Mouse (Mus musculus) adrenal gland (tissue): ENCODE data around the gene Plac9b.
"Not testable (repeated sequence)": the region's sequence is repeated elsewhere in the genome, so short reads cannot be mapped to it uniquely, and the experiment has no call there.

Source experiments
- intact Hi-C: fragments of 180-260 bp; cut with DNase I; formaldehyde crosslinking; loops from one replicate; pipeline ENCODE4 v1.15.1; 2025
- long read RNA-seq, 2 experiments: library from polyadenylated mRNA; unstranded; transcript quantifications; one replicate each; pipeline ENCODE4 v2.0.0; 2020; ENCODE audit warnings: borderline replicate concordance in 1 of 2; ENCODE audit not compliant: insufficient replicate concordance in 1 of 2

Gene Plac9b
- long read RNA-seq, experiment 1, transcript Plac9b-203 (4 exons, 1,040 nt), result major isoform, 30 of 33 reads
- long read RNA-seq, experiment 1, partial matches to known transcripts, result 1 of 33 reads
- long read RNA-seq, experiment 1, other reads (novel, unspliced or antisense), result 1 of 33 reads
- long read RNA-seq, experiment 2, transcript Plac9b-203 (4 exons, 1,040 nt), result major isoform, 51 of 55 reads
- long read RNA-seq, experiment 2, partial matches to known transcripts, result 1 of 55 reads
- long read RNA-seq, experiment 2, other reads (novel, unspliced or antisense), result 2 of 55 reads

- intact Hi-C loops, result not testable (repeated sequence)
Observed at GRCm38 (mm10) chr14:26182380-26182779, at the start of gene Plac9b. Plac9b (minus strand) TSS chr14:26182480.

- intact Hi-C loops, result not testable (repeated sequence)
Observed at GRCm38 (mm10) chr14:26216233-26217000, 34.1 kb upstream of the Plac9b start.

- intact Hi-C loops, result not testable (repeated sequence)
Observed at GRCm38 (mm10) chr14:26206926-26207247, 24.6 kb upstream of the Plac9b start, which contains the start of gene Tmem254b. Tmem254b (minus strand) TSS chr14:26207041.

DNA sequence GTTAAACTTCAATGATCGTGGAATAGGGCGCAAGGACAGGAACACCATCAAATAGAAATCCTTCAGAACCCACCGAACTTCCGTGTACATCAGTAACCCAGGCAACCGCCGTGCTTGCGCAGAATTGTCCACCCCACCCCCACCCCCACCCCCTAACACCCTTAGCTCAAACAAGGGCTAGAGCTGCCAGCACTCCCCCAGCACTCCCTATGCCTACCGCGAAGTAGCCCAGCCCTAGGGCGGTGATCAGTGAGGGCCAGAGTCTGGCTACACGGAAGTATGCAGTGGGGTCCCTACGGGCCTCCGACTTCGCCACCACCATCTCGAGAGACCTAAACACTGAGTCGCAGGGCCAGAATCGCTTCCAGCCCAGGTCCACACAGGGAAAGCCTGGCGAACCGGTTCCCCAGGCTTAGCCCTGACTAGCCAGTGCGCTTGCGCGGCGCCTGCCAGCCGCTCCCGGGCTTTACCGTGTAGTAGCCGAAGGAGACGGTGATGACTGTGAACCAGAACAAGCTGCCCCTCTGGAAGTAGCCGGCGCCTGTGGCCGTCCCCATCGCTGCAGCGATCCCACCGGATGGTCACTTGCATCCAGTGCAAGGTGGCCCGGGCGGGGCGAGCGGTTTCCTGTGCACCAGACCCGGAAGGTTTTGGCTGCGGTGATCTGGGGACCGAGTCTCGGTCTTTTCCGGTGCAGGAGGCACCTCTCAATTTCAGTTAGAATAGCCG lies 24.1 kb upstream of the Plac9b start:
- intact Hi-C loops, result not testable (repeated sequence)

- intact Hi-C loops, result not testable (repeated sequence)
Observed at GRCm38 (mm10) chr14:26197851-26198250, 15.6 kb upstream of the Plac9b start.

GRCm38 (mm10) chr14:26188361-26188760 lies 6.1 kb upstream of the Plac9b start:
- intact Hi-C loops, result not testable (repeated sequence)

- intact Hi-C loops, result not testable (repeated sequence)
Observed at GRCm38 (mm10) chr14:26186638-26187037, 4.4 kb upstream of the Plac9b start.

- intact Hi-C loops, result not testable (repeated sequence)
Observed at GRCm38 (mm10) chr14:26181660-26182059, 620 bp downstream of the Plac9b start.

DNA sequence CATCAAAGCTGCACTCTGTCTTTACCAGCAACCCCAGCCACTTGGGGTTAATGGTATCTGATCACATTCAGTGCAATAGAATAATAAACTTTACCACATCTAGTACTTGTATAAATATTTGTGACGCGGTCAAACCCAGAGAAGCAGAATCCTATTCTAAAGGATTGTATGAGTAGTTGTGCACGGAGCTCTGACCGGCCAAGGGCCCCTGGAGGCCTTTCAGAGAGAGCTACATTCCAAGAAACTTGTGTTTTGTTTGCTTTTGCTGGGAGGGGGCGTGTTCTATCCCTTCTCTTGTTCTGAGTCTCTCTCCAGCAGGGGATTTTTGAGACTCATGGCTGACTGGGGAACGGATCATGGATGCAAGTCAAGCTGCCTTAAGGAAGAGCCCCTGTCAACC lies 7.3 kb downstream of the Plac9b start:
- intact Hi-C loops, result not testable (repeated sequence)

DNA sequence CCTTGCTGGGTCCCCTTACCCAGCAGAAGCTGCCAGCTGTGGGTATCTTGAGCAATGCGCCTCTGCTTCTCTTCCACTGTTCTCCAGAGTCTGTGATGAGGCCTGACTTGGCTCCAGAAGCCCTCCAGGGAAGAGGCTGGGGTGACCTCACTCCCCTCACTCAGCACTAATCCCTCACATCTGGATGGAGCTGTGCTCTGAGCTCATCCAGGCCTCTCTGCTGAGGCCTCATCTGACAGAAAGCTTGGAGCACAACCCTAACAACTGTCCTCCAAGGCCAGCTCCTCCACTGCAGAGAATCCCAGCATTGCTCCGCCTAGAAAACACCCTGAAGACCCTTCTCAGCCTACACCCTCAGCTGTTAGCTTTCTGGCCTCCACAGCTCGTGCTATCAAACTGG lies 8.3 kb downstream of the Plac9b start:
- intact Hi-C loops, result not testable (repeated sequence)

DNA sequence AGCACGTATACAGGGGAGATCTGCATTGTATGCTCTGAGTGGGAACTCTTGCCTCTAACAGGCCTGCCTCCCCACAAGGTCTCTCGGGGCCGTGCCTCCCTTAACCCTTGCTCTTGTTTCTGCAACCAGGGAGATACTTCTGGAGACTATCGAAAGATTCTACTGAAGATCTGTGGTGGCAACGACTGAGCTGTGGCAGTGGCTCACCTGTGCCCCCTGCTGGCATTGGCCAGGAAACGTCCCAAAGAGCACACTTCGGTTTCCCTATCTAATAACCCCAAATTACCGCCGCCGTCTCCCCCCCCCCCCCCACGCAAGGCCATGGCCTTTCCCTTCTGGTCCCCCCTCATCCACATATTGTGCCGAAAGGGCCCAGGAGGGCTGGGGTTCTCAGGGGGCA lies 17.0 kb downstream of the Plac9b start:
- intact Hi-C loops, result not testable (repeated sequence)

DNA sequence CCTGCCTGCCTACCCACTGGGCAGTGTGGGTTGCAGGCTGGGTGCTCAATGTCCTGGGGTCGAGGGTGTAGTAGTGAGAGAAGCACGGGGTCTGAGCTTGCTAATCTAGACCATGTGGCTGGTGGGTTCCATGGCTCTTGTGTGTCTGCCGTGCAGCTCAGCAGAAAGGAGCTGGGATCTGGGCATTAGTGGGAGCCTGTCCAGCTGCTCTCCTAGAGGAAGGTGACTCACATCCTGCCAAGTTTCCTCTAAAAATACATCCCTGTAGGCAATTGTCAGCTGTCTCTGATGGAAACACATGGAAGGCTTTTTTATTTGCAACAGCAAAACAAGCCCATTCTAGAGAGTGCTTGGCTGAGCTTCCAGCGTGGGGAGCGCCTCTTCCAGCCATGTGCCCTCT lies 19.9 kb downstream of the Plac9b start:
- intact Hi-C loops, result not testable (repeated sequence)

- intact Hi-C loops, result not testable (repeated sequence)
Observed at GRCm38 (mm10) chr14:26161156-26161555, 21.1 kb downstream of the Plac9b start.

GRCm38 (mm10) chr14:26156032-26156431 lies 26.2 kb downstream of the Plac9b start:
- intact Hi-C loops, result not testable (repeated sequence)

DNA sequence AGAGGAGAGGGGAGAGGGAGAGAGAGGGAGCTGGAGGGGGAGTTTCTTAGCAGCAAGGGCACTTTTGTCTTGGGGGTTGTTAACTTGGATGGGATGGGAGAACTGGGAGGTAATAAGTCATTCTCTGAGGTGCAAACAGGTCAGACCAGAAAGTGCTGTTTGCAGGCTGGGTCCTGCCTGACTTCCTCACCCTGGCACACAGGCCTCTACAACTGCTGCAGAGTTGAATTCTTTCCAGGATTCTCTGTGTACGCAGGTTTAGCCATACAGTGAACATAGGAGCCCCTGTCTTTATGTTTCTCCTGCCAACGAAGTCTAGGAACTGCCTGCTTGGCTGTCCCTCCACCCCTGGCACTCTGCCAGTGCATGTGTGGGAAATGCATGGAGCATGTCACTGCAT lies 35.2 kb downstream of the Plac9b start:
- intact Hi-C loops, result not testable (repeated sequence)

GRCm38 (mm10) chr14:26119095-26119494 lies 63.2 kb downstream of the Plac9b start:
- intact Hi-C loops, result not testable (repeated sequence)

DNA sequence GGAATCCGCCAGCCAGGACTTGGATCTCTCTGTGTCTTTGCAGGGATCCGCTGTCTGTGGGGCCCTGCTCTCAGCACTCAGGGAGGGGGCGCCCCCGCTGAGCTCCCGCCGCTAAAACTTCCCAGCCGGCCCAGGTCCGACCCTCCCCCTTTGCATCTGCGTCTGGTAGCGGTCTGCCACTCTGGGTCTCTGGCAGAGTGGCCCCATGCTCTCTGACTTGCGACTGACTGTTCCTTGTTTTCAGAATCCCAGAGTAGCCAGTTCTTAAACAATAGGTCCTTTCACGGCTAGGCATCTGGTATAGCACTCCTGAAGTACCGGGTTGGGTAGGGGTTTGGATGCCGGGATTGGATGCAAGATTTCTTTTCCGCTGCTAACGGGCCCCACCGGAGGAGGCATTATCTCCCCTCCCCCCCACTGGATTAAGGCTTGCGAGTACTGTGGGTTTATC lies 63.7 kb downstream of the Plac9b start:
- intact Hi-C loops, result not testable (repeated sequence)

DNA sequence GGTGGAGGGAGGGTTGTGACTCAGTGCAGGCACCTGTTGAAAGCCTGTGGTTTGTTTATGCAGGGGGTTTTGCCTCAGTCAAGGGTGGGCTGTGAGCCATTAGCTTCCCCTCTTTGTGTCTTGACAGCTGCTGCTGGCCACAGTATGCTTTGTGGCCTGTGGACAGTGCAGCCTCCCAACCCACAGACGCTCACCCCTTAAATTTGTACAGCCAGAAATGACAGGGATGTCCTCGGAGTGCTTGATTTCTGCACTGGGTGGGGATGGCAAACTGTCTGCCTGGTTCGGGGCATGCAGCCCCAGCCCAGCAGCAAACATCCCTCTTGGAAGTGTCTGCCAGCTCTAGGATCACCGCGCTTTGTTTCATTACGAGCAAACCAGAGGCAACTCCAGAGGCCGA lies 64.1 kb downstream of the Plac9b start, which contains the start of gene Duxbl2:
TSS of gene Duxbl2 (plus strand) at position 200 of the 400 bp plus-strand sequence.
- intact Hi-C loops, result not testable (repeated sequence)
